Mouse (Mus musculus) regulatory T cell (primary cell): ENCODE data around the gene Mlph.

Experiments
- in situ Hi-C: fragments of 300-600 bp; cut with MboI, MseI; formaldehyde crosslinking; loops from one replicate; pipeline ENCODE4 v1.15.1; 2025; ENCODE audit warnings: high pct_unique_total_duplicates

Gene Mlph

DNA sequence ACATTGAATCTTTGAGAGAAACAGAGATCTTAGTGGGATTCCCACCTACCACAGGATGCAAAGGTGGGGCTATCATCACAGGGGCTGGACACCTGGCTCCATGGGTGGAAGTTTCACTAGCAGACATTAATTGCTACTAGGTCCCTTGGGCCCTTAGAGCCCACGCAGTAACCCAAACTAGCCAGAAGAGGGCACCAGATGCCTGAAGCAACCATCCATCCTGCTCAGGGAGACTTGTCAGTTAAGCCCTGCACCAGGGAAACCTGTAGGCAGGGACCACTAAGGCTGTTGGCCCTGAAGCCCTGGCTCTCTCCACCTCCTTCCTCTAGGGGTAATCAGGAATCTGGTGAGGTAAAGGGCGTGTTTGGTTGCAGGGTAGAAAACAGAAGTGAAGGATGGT is 8.5 kb upstream of the Mlph start:
- in situ Hi-C loops = no loop called here

DNA sequence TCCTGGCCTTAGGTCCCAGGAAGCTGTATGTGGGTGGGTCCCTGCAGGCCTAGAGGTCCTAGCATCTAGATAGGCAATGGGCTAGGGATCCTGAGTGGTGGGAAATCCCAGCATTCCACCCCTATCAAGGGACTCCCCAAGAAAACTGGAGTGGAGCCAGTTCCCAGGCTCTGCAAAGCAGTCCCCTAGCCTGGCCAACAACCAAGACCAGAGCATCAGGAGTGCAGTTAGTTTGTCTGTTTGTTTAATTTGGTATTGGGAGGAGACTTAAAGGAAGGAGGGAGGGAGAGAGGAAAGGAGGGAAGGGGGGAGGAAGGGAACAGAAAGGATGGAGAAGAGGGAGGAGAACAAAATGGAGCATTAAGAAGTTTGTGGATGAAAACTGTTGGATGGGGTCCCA is 5.7 kb upstream of the Mlph start:
- in situ Hi-C loops = no loop called here

GRCm38 (mm10) chr1:90909631-90910152 is 5.2 kb upstream of the Mlph start:
- in situ Hi-C loops = no loop called here

DNA sequence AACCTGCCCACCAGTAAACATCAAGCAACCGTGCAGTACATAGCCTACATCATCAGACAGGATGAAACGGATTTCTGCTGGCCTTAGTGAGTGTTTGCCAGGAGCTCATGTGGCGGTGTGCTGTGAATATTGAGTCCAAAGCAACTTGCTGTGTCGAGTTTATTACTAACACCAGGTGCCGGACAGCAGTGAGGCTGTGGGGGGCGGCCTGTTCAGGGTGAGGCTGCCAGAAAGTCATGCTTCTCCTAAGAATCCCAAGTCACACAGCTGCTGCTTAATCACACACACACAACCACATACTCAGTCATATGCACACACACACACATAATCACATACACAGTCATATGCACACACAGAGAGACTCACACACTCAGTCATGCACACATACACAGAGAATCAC is 1.7 kb upstream of the Mlph start:
- in situ Hi-C loops = no loop called here

- in situ Hi-C loops = no loop called here
Observed at GRCm38 (mm10) chr1:90917509-90917908, 2.6 kb downstream of the Mlph start.

GRCm38 (mm10) chr1:90921687-90922086 is 6.8 kb downstream of the Mlph start:
- in situ Hi-C loops = no loop called here

GRCm38 (mm10) chr1:90926030-90926429 is 11.1 kb downstream of the Mlph start:
- in situ Hi-C loops = no loop called here

GRCm38 (mm10) chr1:90927308-90927707 is 12.4 kb downstream of the Mlph start:
- in situ Hi-C loops = no loop called here

- in situ Hi-C loops = no loop called here
Observed at GRCm38 (mm10) chr1:90927929-90928574, 13.2 kb downstream of the Mlph start.

DNA sequence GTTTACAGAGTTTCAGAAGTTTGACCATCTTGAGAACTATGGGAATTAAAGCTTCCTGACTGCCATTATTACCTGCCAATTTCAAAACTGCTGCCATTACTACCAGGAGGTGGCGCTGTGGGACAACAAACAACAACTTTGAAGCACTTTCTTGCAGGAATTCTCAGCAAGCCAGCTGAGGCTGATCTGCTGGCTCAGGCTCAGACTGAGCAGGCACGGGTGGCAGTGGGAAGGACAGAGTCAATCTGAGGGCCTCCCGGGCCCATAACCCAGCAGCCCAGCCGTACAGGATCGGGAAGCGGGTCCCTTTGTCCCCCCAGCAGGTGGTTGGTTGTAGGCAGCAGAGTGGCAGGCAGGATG is 13.7 kb downstream of the Mlph start:
- in situ Hi-C loops = no loop called here

GRCm38 (mm10) chr1:90933001-90933400 is 18.1 kb downstream of the Mlph start:
- in situ Hi-C loops = no loop called here

DNA sequence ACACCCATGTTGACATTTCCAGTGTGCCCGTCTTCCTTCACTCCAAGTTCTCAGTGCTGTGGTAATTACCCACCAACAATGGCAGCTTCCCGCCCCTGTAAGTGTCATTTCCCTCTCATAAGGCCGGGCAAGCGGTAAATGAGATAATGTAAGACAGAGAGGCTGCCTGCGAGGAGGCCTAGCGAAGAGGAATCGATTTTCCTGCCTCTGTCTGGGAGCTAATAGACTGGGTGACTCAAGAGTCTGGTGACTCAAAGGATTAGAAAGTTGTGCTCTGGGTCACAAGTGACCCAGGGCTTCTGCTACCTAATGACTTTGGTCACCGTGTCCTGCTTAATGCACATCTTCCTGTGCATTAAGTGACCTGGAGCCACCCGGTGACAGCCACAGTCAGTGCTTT is 22.1 kb downstream of the Mlph start:
- in situ Hi-C loops = no loop called here

GRCm38 (mm10) chr1:90939980-90940379 is 25.1 kb downstream of the Mlph start:
- in situ Hi-C loops = no loop called here

- in situ Hi-C loops = no loop called here
Observed at GRCm38 (mm10) chr1:90945171-90945570, 30.3 kb downstream of the Mlph start.

DNA sequence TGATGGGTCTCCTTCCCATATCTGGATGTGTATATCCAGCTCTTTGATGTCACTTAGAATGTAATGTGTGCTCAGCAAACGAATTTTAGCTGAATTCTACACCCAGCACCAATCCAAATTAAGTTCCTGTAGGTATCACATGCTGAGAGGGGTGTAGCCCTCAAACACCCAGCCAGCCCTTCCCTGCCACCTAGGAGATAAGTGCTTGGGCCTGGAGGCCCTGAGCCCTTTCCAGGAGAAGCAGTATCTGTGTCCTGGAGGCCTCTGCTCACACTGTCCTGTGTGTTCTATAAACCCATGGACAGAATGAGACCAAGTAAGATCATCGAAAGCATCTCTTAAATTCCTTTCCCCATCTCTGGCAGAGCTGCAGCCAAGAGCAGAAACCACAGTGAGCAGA is 32.4 kb downstream of the Mlph start:
- in situ Hi-C loops = no loop called here

- in situ Hi-C loops = no loop called here
Observed at GRCm38 (mm10) chr1:90949309-90949708, 34.4 kb downstream of the Mlph start.

GRCm38 (mm10) chr1:90951670-90952069 is 36.8 kb downstream of the Mlph start:
- in situ Hi-C loops = no loop called here

GRCm38 (mm10) chr1:90952808-90953207 is 37.9 kb downstream of the Mlph start, which contains the start of gene Prlh:
Gene Prlh, plus strand, starts transcription at chr1:90953108.
- in situ Hi-C loops = no loop called here

DNA sequence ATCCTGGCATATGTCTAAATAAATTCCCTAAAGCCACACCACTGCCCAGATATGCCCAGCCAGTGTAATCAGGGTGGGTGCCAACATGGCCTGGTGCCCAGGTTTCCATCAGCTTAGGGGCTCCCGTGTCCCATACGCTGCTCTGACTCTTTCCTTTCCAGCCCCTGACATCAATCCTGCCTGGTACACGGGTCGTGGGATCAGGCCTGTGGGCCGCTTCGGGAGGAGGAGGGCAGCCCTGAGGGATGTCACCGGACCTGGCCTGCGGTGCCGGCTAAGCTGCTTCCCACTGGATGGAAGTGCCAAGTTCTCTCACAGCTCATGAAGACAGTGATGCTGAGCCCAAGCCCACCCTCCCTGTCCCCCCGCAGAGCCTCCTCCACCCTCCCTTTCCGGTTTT is 38.8 kb downstream of the Mlph start:
- in situ Hi-C loops = no loop called here

DNA sequence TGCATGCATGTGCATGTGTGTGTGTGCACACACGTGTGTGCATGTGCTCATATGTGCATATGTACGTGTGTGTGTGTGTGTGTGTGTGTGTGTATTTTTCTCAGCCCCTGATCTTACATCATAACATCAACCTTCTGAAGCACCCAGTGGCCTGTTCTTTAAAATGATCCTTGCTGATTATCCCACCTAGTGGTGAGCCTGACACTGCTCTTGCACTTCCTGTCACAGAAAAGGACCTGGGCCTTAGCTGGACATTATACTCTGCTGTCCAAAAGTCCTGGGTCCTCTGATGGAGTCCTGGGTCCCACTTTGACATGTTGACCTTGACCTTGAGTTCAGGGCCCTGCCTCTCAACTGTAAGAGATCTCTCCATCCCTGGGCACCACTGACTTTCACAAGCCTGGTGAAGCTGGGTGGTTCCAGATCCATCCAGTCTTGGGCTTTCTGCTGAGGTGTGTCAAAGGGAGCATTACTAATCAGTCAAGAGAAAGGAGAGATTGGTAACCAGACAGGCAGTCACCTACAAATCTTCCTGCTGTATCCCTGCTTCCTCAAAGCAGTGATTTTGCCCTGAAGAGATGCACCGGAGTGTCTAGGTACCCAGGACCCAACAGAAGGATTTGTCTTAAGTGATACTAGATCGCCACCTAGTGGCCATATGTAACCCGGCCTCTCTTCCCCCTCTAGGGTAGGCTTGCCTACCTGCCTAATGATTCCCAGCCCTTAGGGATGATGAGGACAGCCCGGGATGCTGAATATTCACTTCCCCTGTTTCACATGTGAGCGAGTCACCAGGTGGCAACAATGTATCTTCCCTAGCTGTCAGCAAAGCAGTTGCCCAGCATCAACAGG is 41.6 kb downstream of the Mlph start:
- in situ Hi-C loops = loop anchor here (5.0 kb wide), 2 partner anchors 54 to 304 kb away; no protein-coding TSS in a partner anchor

GRCm38 (mm10) chr1:90962526-90962925 is 47.6 kb downstream of the Mlph start:
- in situ Hi-C loops = loop anchor here (10.0 kb wide), 1 partner anchor 898 kb away; no protein-coding TSS in a partner anchor

DNA sequence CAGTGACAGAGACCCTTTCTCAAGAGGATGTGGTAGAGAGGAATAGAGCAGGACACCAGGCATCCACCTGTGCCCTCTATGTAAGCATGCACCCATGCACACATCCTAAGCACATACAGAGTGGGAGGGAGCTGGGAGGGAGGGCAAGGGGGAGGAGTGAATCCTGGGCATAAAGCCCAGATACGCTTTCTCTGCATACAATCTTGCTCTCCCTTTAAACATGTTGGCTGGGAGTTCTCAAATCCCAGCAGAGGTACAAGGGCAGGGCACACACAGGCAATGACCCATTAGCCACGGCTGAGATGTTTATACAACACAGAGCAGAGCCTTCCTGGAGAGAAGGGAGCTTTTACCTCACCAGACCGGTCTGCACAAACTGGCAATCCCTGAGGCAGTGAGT is 48.1 kb downstream of the Mlph start:
- in situ Hi-C loops = loop anchor here (10.0 kb wide), 1 partner anchor 898 kb away; no protein-coding TSS in a partner anchor

DNA sequence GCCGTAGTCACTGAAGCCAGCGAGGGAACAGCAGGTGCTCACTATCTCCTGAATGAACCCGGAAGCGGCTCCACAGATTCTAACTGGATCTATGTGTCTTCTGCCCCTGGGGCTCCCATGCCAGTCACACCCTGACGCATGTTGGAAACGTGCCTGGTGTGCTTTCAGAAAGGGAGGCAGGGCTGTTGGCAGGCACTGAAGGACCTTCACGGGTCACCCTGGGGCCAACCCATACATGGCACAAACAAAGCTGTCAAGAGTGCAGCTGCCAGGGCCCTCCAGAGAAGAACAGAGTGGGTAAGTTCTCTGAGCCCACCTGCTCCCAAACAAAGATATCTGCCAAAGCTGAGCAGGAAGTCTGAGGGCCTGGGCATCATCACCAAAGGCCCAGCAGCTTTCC is 52.7 kb downstream of the Mlph start:
- in situ Hi-C loops = loop anchor here (10.0 kb wide), 1 partner anchor 903 kb away; no protein-coding TSS in a partner anchor
